Mouse (Mus musculus) neural tube, embryonic 12.5 days (tissue): ENCODE data around the gene Ghrhr. TPM values are rescaled to one million over a fixed set of nuclear protein-coding genes. Genes with fewer than 3 reads are reported as not detected.

Experiments used
- ATAC-seq: fragments of 200-750 bp; cut with Nextera tagmentation; 2 replicates; pipeline ENCODE4 v1.8.0; 2017; ENCODE audit warnings: low read depth, mild to moderate bottlenecking, moderate TSS enrichment, moderate library complexity; ENCODE audit not compliant: low FRiP score
- H3K27ac ChIP-seq: fragments of 300-500 bp; sonication (generic); 2 replicates; pipeline ENCODE4 v1.5.1; 2016
- H3K27me3 ChIP-seq: fragments of 300-500 bp; sonication (generic); replicated peaks from 2 replicates; pipeline ENCODE4 v1.6.1; 2016; ENCODE audit warnings: mild to moderate bottlenecking
- H3K36me3 ChIP-seq: fragments of 300-500 bp; sonication (generic); 2 replicates; pipeline ENCODE4 v1.6.1; 2016; ENCODE audit warnings: mild to moderate bottlenecking
- H3K4me1 ChIP-seq: fragments of 300-500 bp; sonication (generic); 2 replicates; pipeline ENCODE4 v1.6.1; 2016
- H3K4me2 ChIP-seq: fragments of 300-500 bp; sonication (generic); replicated peaks from 2 replicates; pipeline ENCODE4 v1.6.1; 2016; ENCODE audit warnings: mild to moderate bottlenecking
- H3K4me3 ChIP-seq: fragments of 300-500 bp; sonication (generic); 2 replicates; pipeline ENCODE4 v1.5.1; 2016
- H3K9ac ChIP-seq: fragments of 300-500 bp; sonication (generic); 2 replicates; pipeline ENCODE4 v1.6.1; 2016; ENCODE audit warnings: mild to moderate bottlenecking
- H3K9me3 ChIP-seq: fragments of 300-500 bp; sonication (generic); 2 replicates; pipeline ENCODE4 v1.6.1; 2016; ENCODE audit warnings: mild to moderate bottlenecking
- WGBS: fragments of 180-500 bp; shearing (Covaris S2); methylation state at CpG from one replicate; pipeline ENCODE4 v1.1.7; 2016; 5-methylcytosine and 5-hydroxymethylcytosine counted together
- polyA plus RNA-seq: library from polyadenylated mRNA; unstranded; fragments of >200 nt; fragmentation: Nextera tagmentation; extraction: Ambion mirVana; gene quantifications from 2 replicates; pipeline ENCODE4 v1.2.1, GENCODE M21; 2016

The Ghrhr gene
- polyA plus RNA-seq, 1 experiment from 2014 or later: not detected

GRCm38 (mm10) chr6:55355575-55355974, 20.5 kb upstream of the Ghrhr start:
- Histone ChIP-seq H3K36me3 (no peaks in the 10 kb centered on the region), H3K27ac (no peak overlapping the region), H3K27me3 (no peaks in the 10 kb centered on the region), H3K4me3 (no peak overlapping the region), H3K9ac (no peak overlapping the region), H3K4me1 (no peaks in the 10 kb centered on the region), H3K4me2 (no peak overlapping the region), H3K9me3 (no peaks in the 10 kb centered on the region)
- 88% methylated on average over 7 of the region's 7 CpGs for WGBS
- ATAC-seq: no peak

GRCm38 (mm10) chr6:55356017-55356703, 19.9 kb upstream of the Ghrhr start:
- no peaks in the 10 kb centered on the region for H3K4me1 ChIP-seq
- no peak overlapping the region for H3K27ac ChIP-seq
- H3K36me3 ChIP-seq: no peaks in the 10 kb centered on the region
- H3K4me2 ChIP-seq: no peak overlapping the region
- 67% methylated on average over 5 of the region's 5 CpGs for WGBS
- H3K4me3 ChIP-seq: no peak overlapping the region
- H3K9me3 ChIP-seq: no peaks in the 10 kb centered on the region
- no peak for ATAC-seq
- no peaks in the 10 kb centered on the region for H3K27me3 ChIP-seq
- no peak overlapping the region for H3K9ac ChIP-seq

- WGBS: 71% methylated on average over 5 of the region's 5 CpGs
- no peak for ATAC-seq
- no peak overlapping the region for H3K9ac ChIP-seq
- H3K4me3 ChIP-seq: no peak overlapping the region
- H3K4me1 ChIP-seq: no peaks in the 10 kb centered on the region
- H3K27me3 ChIP-seq: no peaks in the 10 kb centered on the region
- H3K4me2 ChIP-seq: no peak overlapping the region
- H3K36me3 ChIP-seq: no peaks in the 10 kb centered on the region
- no peak overlapping the region for H3K27ac ChIP-seq
- H3K9me3 ChIP-seq: no peaks in the 10 kb centered on the region
These were observed 19.0 kb upstream of the Ghrhr start for GRCm38 (mm10) chr6:55356976-55357635.

- H3K4me2 ChIP-seq: no peak overlapping the region
- 0 out of 2 replicates have a peak, but pooled peaks have one; percentile 43 for ATAC-seq
- H3K27ac ChIP-seq: no peak overlapping the region
- no peak overlapping the region for H3K4me3 ChIP-seq
- H3K36me3 ChIP-seq: no peaks in the 10 kb centered on the region
- H3K9me3 ChIP-seq: no peaks in the 10 kb centered on the region
- WGBS: 52% methylated on average over 6 of the region's 6 CpGs
- H3K4me1 ChIP-seq: no peaks in the 10 kb centered on the region
- H3K27me3 ChIP-seq: no peaks in the 10 kb centered on the region
- H3K9ac ChIP-seq: no peak overlapping the region
These were observed 18.5 kb upstream of the Ghrhr start for GRCm38 (mm10) chr6:55357636-55358031.

- Histone ChIP-seq H3K27ac (no peak overlapping the region), H3K9ac (no peak overlapping the region), H3K36me3 (no peaks in the 10 kb centered on the region), H3K9me3 (no peaks in the 10 kb centered on the region), H3K27me3 (no peaks in the 10 kb centered on the region), H3K4me3 (no peak overlapping the region), H3K4me1 (no peaks in the 10 kb centered on the region), H3K4me2 (no peak overlapping the region)
- 35% methylated on average over 2 of the region's 2 CpGs for WGBS
- 0 out of 2 replicates have a peak, but pooled peaks have one; percentile 17 for ATAC-seq
These were observed 17.4 kb upstream of the Ghrhr start for GRCm38 (mm10) chr6:55358731-55359143.

DNA sequence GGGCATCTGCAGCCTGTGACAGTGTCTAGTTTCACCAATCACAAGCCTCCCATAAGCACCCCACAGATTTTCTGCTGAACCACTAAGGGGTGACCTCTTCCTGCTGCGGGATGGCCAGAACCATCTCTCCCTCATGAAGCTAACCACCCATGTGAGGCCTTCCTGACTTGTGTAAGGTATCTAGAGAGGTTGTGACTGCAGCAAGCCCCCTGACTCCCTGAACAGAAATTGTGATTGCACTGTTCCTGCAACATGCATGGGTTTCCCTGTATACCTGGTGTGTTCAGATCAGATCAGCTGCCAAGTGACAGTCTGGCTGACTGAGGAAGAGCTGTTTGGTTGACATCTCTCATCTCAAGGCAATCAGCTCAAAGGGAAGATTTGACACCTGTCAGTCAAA, 13.4 kb upstream of the Ghrhr start:
- Histone ChIP-seq H3K4me1 (no peaks in the 10 kb centered on the region), H3K9ac (no peak overlapping the region), H3K36me3 (no peaks in the 10 kb centered on the region), H3K9me3 (no peaks in the 10 kb centered on the region), H3K4me2 (no peak overlapping the region), H3K27ac (no peak overlapping the region), H3K4me3 (no peak overlapping the region), H3K27me3 (no peaks in the 10 kb centered on the region)
- ATAC-seq: no peak
- 79% methylated on average over 1 of the region's 1 CpGs for WGBS

GRCm38 (mm10) chr6:55367126-55367525, 9.0 kb upstream of the Ghrhr start:
- Histone ChIP-seq H3K9ac (no peak overlapping the region), H3K4me1 (no peaks in the 10 kb centered on the region)

DNA sequence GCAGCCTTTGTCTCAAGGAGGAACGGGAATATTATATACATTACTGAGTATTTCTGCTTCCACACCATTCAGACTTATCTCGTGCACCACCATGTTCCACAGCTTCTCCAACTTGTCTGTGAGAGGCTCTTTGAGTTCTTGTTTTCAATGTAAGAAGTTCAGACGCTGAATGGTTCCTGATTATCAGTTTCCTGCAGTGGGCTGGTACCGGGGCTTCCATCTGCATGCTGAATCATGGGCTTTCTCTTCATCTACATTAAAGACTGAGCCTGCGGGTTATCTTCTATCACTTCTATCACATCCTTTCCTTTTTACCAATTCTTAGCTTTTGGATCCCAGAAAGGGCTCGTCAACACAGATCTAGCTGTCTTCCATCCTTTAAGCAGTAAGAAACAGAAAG, 5.3 kb upstream of the Ghrhr start:
- ATAC-seq: no peak
- H3K9ac ChIP-seq: no peak overlapping the region
- H3K4me2 ChIP-seq: no peak overlapping the region
- no peaks in the 10 kb centered on the region for H3K9me3 ChIP-seq
- no peaks in the 10 kb centered on the region for H3K36me3 ChIP-seq
- no peaks in the 10 kb centered on the region for H3K4me1 ChIP-seq
- no peak overlapping the region for H3K27ac ChIP-seq
- no peak overlapping the region for H3K4me3 ChIP-seq
- no peaks in the 10 kb centered on the region for H3K27me3 ChIP-seq
- WGBS: 92% methylated on average over 6 of the region's 6 CpGs

More at GRCm38 (mm10) chr6:55367126-55367525, 9.0 kb upstream of the Ghrhr start:
- Histone ChIP-seq H3K4me2 (no peak overlapping the region), H3K4me3 (no peak overlapping the region), H3K9me3 (no peaks in the 10 kb centered on the region), H3K27me3 (no peaks in the 10 kb centered on the region), H3K27ac (no peak overlapping the region), H3K36me3 (no peaks in the 10 kb centered on the region)
- no peak for ATAC-seq

GRCm38 (mm10) chr6:55376511-55376910, 416 bp downstream of the Ghrhr start:
- H3K27me3 ChIP-seq: no peaks in the 10 kb centered on the region; the same call in 1 of the 2 replicates
- 86% methylated on average over 5 of the region's 5 CpGs for WGBS
- no peak overlapping the region for H3K4me2 ChIP-seq
- H3K9me3 ChIP-seq: no peaks in the 10 kb centered on the region
- H3K4me3 ChIP-seq: no peak overlapping the region
- no peaks in the 10 kb centered on the region for H3K36me3 ChIP-seq
- ATAC-seq: no peak
- H3K27ac ChIP-seq: no peak overlapping the region
- no peak overlapping the region for H3K9ac ChIP-seq
- no peaks in the 10 kb centered on the region for H3K4me1 ChIP-seq

GRCm38 (mm10) chr6:55377461-55377860, 1.4 kb downstream of the Ghrhr start:
- H3K9ac ChIP-seq: no peak overlapping the region
- WGBS: 86% methylated on average over 4 of the region's 4 CpGs
- H3K4me1 ChIP-seq: no peaks in the 10 kb centered on the region
- H3K9me3 ChIP-seq: no peaks in the 10 kb centered on the region
- no peak for ATAC-seq
- H3K4me3 ChIP-seq: no peak overlapping the region
- H3K36me3 ChIP-seq: no peaks in the 10 kb centered on the region
- H3K27me3 ChIP-seq: no peaks in the 10 kb centered on the region; the same call in 1 of the 2 replicates
- H3K27ac ChIP-seq: no peak overlapping the region
- H3K4me2 ChIP-seq: no peak overlapping the region

- Histone ChIP-seq H3K9me3 (no peaks in the 10 kb centered on the region), H3K36me3 (no peaks in the 10 kb centered on the region), H3K9ac (no peak overlapping the region), H3K27me3 (no peaks in the 10 kb centered on the region; the same call in 1 of the 2 replicates), H3K4me2 (no peak overlapping the region), H3K4me1 (no peaks in the 10 kb centered on the region), H3K27ac (no peak overlapping the region), H3K4me3 (no peak overlapping the region)
- ATAC-seq: peak; percentile 69; the same call in 1 of the 2 replicates
- WGBS: 38% methylated on average over 3 of the region's 3 CpGs
These were observed 3.7 kb downstream of the Ghrhr start for GRCm38 (mm10) chr6:55379641-55380335.

DNA sequence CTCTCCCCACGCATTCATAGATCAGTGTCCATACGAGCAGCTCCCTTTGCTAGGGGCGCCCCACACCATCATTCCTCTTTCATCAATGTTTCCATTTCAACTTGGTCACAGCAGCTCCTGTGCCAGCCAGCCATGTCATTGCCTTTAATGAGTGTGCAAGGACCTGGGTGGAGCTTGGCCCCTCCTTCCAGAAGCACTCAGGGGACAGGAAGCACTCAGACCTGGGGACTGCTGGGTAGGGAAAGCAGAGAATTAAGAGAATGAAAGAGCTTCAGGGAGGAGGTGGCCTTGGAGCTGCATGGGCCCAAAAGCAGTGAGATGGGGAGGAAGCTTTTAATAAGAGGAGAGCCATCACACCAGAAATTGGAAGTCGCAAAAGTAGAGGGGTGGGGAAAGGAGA, 5.9 kb downstream of the Ghrhr start:
- ATAC-seq: no peak

More for the DNA sequence above, 5.9 kb downstream of the Ghrhr start:
- no peak overlapping the region for H3K9ac ChIP-seq
- H3K4me2 ChIP-seq: no peak overlapping the region
- H3K4me3 ChIP-seq: no peak overlapping the region
- 78% methylated on average over 4 of the region's 4 CpGs for WGBS
- no peak overlapping the region for H3K27ac ChIP-seq
- H3K36me3 ChIP-seq: no peaks in the 10 kb centered on the region
- no peaks in the 10 kb centered on the region for H3K4me1 ChIP-seq
- no peaks in the 10 kb centered on the region; the same call in 1 of the 2 replicates for H3K27me3 ChIP-seq
- H3K9me3 ChIP-seq: no peaks in the 10 kb centered on the region
